Mouse (Mus musculus): Measurements from ENCODE around the gene Kctd4.

- TF ChIP-seq CTCF (IDR thresholded peaks at IDR 0.05; ENCODE audit: control insufficient read depth, insufficient read depth, insufficient replicate concordance, low read depth, low read length) (no peak), POLR2A (IDR thresholded peaks at IDR 0.05; ENCODE audit: control insufficient read depth, low read depth, low read length) (peak; percentile 18; the same call in 1 of the 2 replicates)
These were observed 30.3 kb downstream of the Kctd4 start for GRCm38 (mm10) chr14:75985112-75985511.
